22 mouse cellular contexts compared by ENCODE assay signal in the genomic region with DNA sequence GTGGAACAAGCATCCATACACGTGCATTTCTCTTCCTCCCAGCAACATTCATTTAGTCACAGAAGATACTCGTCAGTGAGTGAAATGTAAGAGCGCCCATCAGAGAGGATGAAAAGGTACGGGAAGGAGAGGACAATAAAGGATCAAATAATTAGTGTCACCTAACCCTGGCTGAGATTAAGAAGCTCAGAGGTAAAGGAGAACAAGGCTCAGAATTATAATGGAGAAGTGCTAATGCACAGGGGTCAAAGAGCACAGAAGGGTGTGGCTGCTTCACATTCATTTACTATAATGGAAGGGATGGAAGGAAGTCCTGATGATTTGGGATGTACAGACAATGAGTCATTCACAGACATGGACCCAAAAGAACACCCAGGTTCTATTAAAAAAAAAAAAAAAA.
"Had no signal": no experiment of that assay in that cellular context is flagged by ENCODE, and none has a peak within 500 bp of the region (broad histone marks: within the 10 kb centered on the region; RNA-seq: fewer than 3 reads in every experiment).

No protein-coding gene starts in this region.

- DNase-seq: gastrocnemius, postnatal 14 days; gastrocnemius, postnatal 36 days; heart, adult 11 months; heart, postnatal 10 days; heart, postnatal 4 days; kidney, adult 18-20 months; kidney, adult 8-10 months; kidney, postnatal 10 days; kidney, postnatal 25 days; kidney, postnatal 4 days; liver; liver, embryonic 13.5 days had no signal

- H3K4me1 ChIP-seq: heart, embryonic 10.5 days; heart, embryonic 12.5 days; intestine, embryonic 15.5 days; limb, embryonic 10.5 days; limb, embryonic 12.5 days; liver, embryonic 13.5 days had no signal

- H3K27ac ChIP-seq: heart, embryonic 10.5 days; hindbrain, embryonic 10.5 days; hindbrain, embryonic 12.5 days; hindbrain, embryonic 14.5 days; intestine, embryonic 15.5 days; layer of hippocampus, adult 2 months; left cerebral cortex, adult 2 months; limb, embryonic 10.5 days; limb, embryonic 12.5 days; liver, embryonic 13.5 days had no signal

- H3K27me3 ChIP-seq: heart, embryonic 12.5 days; hindbrain, embryonic 12.5 days; intestine, embryonic 15.5 days had no signal

- H3K4me3 ChIP-seq: heart, embryonic 10.5 days; heart, embryonic 12.5 days; hindbrain, embryonic 10.5 days; hindbrain, embryonic 12.5 days; intestine, embryonic 15.5 days; layer of hippocampus, adult 2 months; left cerebral cortex, adult 2 months; limb, embryonic 10.5 days; limb, embryonic 12.5 days; liver, embryonic 13.5 days had no signal

- H3K36me3 ChIP-seq: heart, embryonic 10.5 days; heart, embryonic 12.5 days; intestine, embryonic 15.5 days; limb, embryonic 10.5 days; limb, embryonic 12.5 days; liver, embryonic 13.5 days had no signal

- H3K9me3 ChIP-seq: heart, embryonic 10.5 days; heart, embryonic 12.5 days; hindbrain, embryonic 10.5 days; hindbrain, embryonic 12.5 days; intestine, embryonic 15.5 days; limb, embryonic 10.5 days; limb, embryonic 12.5 days; liver, embryonic 13.5 days had no signal
